Mouse (Mus musculus): ENCODE data around the gene Yju2. TPM values are rescaled to one million over a fixed set of nuclear protein-coding genes. Genes with fewer than 3 reads are reported as not detected.

Gene Yju2
- total RNA-seq, 2 experiments from 2014 or later: 15.0 to 15.2 TPM

DNA sequence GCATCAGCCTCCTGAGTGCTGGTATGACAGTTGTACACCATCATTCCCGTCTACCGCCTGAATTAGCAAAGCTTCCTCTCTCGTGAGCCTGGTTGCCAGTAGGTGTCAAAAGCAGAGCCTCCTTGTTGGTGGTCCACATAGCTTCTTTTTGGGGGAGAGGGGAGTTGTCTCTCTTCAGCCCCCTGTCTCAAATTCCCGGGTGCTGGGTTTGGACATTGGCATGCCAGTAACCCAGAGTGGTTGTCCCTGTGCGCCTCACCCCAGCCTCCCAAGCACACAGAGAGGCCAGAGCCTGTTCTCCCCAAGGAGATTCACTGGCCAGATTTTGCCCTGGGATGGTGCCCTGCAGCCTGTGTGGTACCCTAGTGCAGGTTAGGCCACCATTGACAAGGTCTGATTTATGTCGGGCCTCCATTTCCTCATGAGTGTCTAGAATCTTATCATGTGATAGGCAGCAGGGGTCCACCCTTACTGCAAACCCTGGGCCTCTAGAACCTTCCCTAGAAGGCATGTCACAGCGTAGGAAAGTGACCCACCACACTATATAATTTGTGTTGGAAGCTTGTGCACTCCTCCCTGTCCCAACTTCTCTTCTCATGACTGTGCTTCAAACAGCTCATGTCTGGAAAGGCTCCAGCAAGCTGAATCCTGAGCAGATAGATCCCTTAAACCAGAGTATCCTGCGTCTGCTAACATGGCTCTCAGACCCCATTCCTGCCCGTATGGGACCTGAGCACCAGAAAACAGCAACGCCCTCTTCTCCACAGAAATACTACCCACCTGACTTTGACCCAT lies 1.2 kb downstream of the Yju2 start:
- no peak for DNase-seq (ENCODE audit: low spot score in 2 of 2)

DNA sequence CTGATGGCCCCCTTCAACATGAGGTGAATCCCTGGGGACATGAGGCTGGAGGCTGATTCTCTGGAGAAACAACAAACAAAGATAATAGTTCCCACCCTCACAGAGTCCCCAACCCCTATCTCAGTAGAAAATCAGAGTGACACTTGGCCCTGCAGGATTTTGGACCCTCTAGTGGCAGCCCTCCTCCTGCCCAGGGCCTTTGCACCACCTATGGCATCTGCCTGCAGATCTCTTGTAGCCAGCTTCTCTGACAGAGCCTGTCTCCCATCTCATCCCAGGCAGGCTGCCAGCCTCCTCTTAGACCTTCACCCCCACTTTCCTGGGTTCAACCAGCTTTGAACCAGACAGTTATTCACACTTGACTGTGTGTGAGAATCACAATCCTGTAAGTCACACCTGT lies 1.9 kb downstream of the Yju2 start:
- DNase-seq (ENCODE audit: low spot score in 2 of 2): no peak

DNA sequence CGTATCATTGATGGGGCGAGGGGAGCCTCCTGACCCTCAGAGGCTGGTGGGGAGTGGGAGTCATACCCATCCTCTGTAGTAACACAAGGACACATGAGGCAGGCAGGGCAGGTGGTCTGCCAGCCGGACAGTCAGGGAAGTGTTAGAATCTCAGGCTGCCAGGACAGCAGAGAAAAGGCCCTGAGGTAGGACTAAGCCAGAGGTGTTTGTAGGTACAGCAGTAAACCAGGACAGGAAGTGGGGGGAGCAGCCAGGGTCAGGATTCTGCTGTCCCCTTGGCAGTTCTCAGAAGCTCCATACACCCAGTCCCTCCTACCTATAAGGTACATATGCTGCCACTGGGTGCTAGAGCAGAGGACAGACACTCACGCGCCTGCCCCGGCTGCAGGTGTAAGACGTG lies 2.7 kb downstream of the Yju2 start:
- DNase-seq (ENCODE audit: low spot score in 2 of 2): no peak

DNA sequence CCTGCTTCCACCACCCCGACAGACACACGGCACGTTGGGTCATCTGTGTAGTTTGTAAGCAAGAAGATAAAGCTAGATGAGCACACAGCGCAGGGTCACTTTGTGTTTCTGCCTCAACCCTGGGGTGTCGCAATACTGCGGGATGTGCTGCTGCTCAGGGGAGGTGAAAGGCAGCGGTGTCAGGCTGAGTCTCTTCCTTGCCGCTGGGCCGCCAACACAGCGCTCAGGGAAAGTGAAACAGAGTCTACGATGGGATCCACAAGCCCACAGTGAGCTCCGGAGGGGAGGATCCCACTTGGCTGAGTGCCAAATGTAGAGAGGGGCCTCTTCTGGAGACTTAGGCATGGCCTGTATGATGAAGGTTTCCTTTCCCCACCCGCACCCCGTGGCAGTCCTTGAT lies 4.3 kb downstream of the Yju2 start:
- DNase-seq (ENCODE audit: low spot score in 2 of 2): no peak

DNA sequence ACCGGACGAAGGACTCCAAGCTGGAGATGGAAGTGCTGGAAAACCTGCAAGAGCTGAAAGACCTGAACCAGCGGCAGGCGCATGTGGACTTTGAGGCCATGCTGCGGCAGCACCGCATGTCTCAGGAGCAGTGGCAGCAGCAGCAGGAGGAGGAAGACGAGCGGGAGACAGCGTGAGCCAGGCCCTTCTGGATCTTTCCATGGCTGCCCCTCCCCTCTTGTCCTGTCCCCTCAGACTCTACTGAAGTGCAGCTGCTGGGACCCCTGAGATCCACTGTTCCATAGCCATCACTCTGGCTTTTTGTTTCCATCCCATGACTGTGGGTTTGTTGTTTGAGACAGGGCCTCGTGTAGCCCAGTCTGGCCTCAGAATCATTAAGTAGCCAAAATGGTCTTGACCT lies 5.6 kb downstream of the Yju2 start:
- no peak for DNase-seq (ENCODE audit: low spot score in 2 of 2)

DNA sequence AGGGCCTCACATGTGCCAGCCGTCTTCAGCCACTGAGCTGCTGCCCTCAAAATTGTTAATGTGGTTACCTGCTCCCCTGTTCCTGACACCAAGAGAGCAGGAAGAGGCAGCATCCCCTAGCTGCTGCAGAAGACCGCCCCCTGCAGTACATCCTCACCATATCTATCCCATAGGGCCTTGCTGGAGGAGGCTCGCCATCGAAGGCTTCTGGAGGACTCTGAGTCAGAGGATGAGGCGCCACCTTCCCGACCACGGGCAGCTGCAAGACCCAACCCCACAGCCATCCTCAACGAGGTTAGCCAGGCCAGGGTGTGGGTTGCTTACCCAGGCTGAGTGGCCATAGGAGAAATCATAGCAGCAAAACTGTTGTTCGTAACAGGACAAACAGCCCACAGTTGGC lies 6.1 kb downstream of the Yju2 start:
- DNase-seq (ENCODE audit: low spot score in 2 of 2): no peak

DNA sequence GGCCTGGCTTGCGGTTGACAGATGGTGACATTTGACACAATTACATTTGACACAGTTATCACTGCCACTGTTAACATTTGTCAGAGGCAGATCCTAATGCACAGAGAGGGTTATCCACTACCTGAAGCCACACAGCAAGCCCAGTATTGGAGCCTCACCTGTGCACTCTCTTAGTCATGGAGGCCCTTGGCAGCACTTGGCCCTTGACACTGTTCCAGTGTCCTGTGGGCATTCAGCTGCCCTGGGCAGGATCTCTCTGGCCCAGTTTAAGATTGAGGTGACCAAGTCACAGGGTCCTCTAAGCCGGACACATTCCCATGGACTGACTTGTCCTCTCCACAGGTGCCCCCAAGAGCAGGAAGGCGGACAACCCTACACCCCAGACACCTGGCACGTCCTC lies 8.3 kb downstream of the Yju2 start:
- no peak for DNase-seq (ENCODE audit: low spot score in 2 of 2)

DNA sequence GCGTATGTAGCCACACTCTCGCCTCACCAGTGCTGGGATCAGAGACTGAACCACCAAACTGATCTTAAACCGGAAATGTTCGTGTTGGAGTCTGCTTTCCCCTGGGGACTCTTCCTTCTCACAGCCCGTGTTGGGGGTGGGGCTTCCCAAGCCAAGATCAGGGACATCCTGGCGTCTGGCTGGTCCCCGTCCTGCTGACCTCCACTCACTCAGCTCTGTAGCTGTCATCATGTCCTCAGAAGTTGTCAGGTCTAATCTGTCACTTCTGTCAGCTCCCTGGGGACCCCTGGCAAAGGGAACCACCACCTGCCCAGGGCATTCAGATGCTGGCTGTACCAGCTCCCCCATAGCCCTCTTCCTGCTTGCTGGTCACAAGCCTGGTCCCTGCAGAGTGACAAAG lies 9.3 kb downstream of the Yju2 start:
- DNase-seq (ENCODE audit: low spot score in 2 of 2): no peak

DNA sequence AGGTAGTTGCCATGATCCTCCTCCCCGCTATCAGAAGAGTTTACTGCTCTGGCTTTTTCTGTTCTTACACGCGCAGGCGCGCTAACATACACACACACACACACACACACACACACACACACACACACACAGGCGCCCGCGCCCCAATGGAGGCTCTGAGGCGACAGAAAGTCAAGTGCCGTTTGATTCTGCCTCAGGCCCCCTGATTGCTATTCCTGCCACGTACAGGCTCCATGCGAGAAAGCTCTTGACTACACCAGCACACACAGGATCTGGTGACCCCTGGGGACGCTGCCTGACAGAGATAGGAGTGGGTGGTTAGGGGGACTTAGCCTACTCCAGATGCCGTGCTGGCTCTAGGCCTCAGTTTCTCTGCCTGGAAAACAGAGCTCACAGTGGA lies 10.7 kb downstream of the Yju2 start:
- peak in 1 of 2 experiments; percentile 46 for DNase-seq (ENCODE audit: low spot score in 2 of 2)

DNA sequence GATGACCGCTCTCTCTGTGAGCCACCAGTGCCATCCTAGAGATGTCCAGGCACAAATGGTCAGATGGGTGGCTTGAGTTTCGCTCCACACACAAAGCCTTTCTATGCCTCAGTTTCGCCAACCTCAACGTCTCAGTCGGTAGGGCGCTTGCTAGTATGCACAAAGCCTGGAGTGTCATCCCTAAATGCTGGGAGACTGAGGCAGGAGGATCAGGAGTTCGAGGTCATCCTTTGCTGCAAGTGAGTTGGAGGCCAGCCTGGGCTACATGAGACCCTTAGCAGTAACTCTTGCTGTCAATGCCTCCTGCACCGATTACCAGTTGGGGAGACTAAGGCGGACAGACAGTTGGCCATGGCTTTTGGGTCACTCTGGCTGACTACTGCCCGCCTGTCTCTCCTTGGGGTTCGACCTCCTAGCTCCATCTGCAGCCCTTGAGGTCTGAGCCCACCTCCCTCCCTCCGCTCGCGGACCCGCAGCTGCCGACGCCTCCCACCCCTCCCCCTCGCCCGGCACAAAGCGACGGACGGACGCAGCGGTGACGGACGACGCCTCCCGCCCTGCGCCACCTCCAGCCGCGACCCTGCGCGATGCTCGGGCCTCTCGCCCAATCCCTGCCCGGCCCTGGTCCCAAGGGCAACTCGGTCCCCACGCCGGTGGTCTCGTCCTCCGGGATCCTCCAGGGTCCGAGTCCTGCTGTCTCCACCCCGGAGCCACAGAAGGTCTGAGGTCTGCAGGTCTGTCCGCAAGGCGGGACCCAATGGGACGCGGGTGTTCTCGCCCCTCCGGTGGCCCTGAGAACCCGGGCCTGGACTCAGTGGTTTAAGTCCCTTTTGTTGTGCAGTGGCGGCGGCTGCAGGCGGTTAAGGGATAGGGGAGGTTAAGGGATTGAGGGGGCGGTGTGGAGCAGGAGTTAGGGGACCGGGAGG lies 11.3 kb downstream of the Yju2 start, which contains the start of gene Shd:
TSS of gene Shd (plus strand) at position 502 of the 926 bp plus-strand sequence.
- peak in 1 of 2 experiments; percentile 61 for DNase-seq (ENCODE audit: low spot score in 2 of 2)

DNA sequence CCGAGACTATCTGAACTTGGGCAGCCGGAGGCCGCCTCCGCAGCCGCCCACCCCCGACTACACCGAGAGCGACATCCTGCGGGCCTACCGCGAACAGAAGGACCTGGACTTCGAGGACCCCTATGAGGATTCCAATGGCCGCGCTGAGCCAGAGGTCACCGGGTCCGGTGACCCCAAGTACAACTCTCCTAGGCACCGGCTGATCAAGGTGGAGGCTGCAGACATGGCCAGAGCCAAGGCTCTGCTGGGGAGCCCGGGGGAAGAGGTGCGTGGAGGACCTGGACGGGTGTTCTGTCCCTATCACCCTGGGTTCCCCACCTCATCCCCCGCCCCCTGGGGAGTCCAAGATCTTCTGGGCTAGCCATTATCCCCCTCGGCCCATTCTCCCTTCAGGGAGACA lies 12.6 kb downstream of the Yju2 start:
- DNase-seq (ENCODE audit: low spot score in 2 of 2): no peak

DNA sequence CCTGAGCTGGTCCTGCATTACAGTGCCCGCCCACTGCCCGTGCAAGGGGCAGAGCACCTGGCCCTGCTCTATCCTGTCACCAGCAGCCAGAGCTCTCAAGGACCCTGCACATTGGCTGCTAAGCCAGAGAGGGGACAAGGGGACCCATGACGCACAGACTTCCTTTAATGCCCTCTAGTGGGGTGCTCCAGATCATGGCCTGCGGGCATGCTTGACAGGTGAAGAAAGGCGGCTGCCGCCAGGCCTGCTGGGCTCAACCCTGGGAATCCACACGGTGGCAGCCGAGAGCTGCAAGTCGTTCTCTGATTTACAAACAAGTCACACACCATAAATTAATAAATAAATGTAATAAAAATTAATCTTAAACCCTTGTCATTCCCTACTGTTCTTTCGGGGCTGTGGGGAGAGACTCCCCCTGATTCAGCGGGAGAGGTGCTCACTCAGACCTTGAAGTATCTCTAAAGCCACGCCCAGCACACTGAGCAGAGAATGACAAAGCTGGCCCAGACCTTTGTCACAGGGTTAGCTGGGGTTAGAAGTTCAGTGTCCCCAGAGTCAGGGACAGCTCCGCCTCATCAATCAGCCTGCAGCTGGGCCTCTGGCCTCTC lies 17.5 kb downstream of the Yju2 start:
- peak; percentile 77 for DNase-seq (ENCODE audit: low spot score in 2 of 2)

DNA sequence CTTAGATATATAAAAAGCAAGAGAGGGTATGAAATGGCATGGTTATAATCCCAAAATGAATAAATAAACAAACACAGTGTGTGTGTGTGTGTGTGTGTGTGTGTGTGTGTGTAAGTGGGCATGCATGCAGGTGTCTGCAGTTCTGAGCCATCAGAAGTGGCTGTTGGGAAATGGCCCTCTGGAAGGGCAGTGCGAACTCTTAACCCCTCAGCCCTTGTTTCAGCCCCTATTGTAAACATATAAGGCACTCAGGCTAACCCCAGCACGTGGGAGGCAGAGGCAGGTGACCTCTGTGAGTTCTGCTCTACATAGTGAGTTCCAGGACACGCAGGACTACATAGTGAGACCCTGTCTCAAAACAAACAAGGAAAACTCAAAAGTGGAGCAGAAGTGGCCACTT lies 18.4 kb downstream of the Yju2 start:
- DNase-seq (ENCODE audit: low spot score in 2 of 2): no peak

DNA sequence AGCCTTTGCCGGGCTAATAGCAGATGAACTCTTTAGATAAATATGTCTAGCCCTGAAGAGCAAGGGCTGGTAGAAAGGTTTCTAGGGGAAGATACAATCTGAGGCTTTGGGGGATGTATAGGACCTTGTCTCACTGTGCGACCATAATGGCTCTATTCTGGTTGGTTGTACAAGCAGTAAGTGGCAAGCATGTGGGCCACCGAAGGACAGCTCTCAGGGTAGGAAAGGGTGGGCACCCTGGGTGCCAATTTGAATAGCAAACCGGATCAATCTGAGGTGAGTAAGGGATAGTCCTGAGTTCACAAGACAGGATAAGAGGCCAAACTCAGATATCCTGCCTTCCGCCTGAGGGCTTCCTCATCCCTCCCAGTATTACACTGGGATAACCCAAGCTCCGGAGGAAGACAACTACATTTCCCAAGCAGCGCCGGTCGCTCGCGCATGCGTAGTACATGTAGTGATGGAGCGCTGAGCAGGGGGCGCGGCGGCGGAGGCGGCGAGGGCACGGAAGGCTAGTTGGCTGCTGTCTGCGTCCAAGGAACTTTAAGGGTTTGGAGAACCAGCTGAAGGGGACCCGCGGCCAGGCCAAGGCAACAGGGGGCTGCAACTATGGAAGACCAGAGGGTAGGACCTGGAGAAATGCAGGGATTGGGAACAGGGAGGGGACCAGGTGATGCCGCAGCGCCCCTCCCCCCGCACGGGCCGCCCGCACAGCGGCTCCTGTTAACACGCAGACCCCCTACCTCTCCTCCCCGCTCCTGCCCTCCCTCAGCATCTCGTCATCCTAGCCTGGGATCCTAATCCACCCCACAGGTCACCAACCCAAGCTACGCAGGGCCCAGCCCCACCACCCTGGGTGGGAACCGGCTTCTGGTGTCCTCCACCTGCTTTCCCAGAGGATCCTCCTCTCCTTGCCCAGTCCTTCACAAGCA lies 27.4 kb downstream of the Yju2 start, which contains the start of gene Fsd1:
TSS of gene Fsd1 (plus strand) at position 480 of the 932 bp plus-strand sequence.
- peak; percentile 83 to 88 for DNase-seq (ENCODE audit: low spot score in 2 of 2)

DNA sequence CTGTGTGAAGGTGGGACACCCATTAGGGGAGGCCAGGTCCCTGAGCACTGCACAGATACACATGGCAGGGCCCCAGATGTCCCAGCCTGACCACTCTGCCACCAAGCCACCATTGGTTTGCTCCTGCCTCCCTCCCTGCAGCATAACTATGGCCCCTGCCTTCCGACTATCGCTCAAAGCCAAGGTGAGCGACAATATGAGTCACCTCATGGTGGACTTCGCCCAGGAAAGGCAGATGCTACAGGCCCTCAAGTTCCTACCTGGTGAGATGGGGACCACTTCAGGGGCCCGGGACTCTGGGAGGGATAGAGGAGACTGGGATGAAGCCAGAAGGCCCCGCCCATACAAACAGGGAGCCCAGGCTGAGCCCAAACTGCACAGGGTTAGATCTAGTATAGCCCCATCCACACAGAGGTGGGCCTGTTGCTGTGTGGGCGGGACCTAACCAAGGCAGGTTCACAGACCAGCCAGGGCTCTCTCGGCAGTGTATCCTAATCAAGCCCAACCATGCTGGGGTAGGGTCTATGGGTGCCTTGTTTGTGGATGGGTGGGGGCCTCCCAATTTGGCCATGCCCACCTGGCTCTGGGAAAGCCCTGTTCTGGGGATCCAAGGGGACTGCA lies 31.5 kb downstream of the Yju2 start:
- no peak for DNase-seq (ENCODE audit: low spot score in 2 of 2)

DNA sequence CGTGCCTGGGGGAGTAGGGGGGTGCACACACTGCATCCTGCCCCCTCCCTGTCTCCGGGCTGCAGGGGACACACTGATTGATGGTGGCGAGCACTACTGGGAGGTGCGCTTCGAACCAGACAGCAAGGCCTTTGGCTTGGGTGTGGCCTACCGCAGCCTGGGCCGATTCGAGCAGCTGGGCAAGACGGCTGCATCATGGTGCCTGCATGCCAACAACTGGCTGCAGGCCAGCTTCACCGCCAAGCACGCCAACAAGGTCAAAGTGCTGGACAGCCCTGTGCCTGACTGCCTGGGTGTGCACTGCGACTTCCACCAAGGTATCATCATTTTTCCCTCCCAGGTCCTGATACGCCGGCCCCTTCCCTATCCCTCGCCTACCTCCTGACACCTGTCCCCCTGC lies 37.1 kb downstream of the Yju2 start:
- DNase-seq (ENCODE audit: low spot score in 2 of 2): no peak

DNA sequence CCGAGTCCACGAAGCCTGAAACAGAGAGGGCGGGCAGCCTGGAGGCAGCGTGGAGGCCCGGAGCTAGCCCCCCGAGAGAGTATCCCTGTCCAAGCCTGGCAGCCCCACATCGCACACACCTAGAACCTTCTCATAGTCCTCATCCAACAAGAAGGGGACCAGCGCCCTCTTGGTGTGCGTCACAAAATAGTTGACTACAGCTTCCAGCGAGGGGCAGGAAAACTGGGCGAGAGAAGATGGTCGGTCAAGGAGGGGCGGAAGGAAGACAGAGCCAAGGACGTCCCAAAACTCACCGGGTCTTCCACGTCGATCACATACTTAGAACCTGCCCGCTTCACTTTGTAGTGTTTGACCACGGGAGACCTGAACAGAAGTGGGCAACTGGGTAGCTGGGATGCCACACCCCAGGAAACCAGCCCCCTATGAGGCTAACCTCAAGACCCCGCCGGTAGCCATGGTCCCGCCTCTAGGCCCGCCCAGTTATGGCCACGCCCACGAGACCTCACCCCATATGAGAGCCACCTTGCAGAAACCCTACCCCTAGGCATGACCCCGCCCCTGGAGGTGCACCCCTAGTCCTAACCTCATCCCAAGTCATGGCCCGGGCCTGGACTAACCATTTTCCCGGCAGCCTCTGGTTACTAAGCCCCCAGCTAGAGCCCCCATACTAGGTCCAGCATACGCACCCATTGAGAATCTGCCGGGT lies 41.0 kb downstream of the Yju2 start:
- DNase-seq (ENCODE audit: low spot score in 2 of 2): no peak

DNA sequence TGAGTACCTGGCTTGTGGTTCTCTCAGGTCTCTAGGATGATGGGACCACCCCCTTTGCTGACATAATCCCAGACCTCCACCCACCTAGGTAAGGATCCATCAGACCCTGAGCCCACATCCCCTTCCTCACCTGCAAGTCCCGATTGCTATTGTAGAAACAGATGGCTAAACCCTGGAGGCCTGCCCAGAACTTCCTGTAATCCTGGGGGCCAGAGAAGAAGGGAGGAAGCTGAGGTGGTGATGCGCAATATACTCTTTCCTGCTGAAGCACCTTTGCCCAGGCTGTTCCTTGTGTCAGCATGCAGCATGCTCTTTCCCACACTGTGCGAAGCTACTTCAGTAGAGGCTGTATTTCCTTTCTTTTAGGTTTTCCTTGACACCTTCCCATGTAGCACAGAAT lies 44.1 kb downstream of the Yju2 start:
- no peak for DNase-seq (ENCODE audit: low spot score in 2 of 2)

DNA sequence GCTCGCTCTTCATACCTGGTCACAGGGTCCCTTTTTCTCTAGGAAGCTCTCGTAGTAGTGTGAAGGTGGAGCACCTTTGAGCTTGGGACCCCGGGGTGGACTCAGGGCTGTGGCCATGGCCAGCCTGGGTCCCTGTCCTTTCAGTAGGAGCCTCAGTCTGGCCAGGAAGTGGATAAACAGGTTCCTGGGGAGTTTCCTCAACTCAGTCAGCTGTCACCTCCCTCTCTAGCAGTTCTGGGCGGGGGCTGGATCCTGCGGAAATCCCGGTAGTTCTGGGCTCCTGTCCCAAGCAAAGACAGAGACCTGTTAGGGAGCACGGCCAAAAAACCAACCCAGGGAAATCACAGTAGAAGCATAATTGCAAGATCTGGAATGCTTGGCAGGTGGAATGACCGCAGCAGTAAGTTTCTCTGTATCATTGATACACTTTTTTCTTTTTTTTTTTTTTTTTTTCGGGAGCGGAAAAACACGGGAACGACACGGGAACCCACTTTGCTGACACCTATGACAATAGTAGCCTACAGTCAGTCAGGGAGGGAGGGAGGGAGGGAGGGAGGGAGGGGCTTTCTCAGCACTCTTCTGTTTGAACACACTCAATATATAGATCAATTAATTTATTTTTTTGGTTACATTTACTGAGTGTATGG lies 46.6 kb downstream of the Yju2 start, which contains the start of the genes Stap2 and Mpnd:
TSS of gene Stap2 (minus strand) at position 170 of the 647 bp plus-strand sequence.
TSS of gene Mpnd (plus strand) at position 297 of the 647 bp plus-strand sequence.
- DNase-seq (ENCODE audit: low spot score in 2 of 2): no peak
